Mouse (Mus musculus) hematopoietic stem cell, adult 5-6 weeks (primary cell): ENCODE data around the gene C1qbp. TPM values are rescaled to one million over a fixed set of nuclear protein-coding genes. Genes with fewer than 3 reads are reported as not detected.

Experiments used
- ATAC-seq, 2 experiments: fragments of 125-278 bp in 1 of 2; replicated peaks in 1 of 2; 2 replicates each; pipeline ENCODE4 v1.8.0; 2016 to 2017; ENCODE audit warnings: inconsistent platforms in 2 of 2, mild to moderate bottlenecking in 2 of 2, moderate number of reproducible peaks in 2 of 2, low read depth in 1 of 2, moderate TSS enrichment in 1 of 2; ENCODE audit not compliant: low FRiP score in 2 of 2, poor library complexity in 2 of 2, severe bottlenecking in 2 of 2, insufficient read depth in 1 of 2, low TSS enrichment in 1 of 2
- total RNA-seq: library from RNA; stranded (forward); fragments of 172-1452, 232-1000 nt; gene quantifications from 2 replicates; pipeline ENCODE4 v1.2.3, GENCODE M21; 2017

The C1qbp gene
- total RNA-seq, 1 experiment from 2014 or later, result 82.1 TPM

DNA sequence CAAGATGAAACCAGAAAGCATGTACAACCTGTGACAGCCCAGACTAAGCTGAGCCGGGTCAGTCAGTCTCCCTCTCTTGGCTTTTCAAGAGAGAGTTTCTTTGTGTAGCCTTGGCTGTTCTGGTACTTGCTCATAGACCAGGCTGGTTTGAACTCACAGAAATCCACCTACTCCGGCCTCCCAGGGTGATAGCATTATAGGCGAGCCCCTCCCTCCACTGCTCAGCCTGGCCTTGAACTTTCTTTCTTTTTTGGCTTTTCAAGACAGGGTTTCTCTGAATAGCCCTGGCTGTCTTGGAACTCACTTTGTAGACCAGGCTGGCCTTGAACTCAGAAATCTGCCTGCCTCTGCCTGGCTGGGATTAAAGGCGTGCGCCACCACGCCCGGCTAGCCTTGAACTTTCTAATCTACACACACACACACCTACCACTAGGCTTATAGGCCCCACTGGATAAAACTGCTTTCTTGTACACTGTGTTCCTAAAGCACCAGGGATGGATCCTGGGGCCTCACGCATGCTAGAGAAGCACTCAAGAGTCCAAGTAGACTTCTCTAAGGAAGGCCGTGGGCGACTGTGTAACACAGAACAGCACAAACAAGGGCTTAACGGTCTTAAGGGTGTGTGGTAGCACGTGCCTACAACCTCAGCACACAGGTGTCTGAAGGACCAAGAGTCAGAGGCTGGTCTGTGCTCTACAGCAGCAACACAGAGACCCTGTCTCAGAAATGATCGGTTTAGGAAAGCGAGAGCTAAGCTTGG, 1.9 kb downstream of the C1qbp start:
- no peak for ATAC-seq

DNA sequence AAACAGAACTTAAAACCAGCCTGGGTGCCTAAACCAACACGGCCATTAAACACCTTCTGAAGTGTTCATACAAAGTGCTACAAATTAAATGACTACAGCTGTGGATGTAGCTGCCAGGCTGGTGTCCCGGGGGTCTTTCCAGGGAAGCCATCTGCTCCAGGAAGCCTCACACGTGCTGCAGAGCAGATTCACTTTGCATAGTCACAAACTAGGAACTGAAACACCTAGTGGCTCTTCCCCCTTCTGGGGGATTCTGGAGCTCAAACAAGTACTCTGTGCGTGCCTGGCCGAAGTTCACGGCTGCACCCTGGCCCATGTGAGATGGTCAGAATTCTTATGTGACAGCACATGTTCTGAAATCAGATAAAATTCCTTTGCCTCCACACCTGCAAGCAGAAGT, 2.6 kb downstream of the C1qbp start:
- ATAC-seq, result no peak

DNA sequence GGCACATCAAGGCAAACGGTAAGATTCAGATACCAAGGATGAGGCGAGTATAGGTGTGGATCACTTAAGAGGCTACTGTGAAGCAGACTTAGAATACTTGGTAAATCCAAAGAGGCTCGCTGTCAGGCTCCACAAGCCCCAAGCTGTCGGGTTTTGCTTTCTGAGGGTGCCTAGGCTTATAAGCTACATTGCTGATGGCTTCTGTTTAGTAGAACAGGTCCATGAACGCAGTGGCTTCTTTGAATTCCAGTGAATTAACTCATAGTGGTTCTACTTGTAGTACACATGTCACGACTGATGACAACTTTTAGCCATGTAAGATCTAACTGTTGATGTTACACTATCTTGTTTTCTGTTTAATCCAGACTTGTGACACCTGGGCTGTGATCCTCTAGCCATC, 5.5 kb downstream of the C1qbp start:
- ATAC-seq, result no peak

DNA sequence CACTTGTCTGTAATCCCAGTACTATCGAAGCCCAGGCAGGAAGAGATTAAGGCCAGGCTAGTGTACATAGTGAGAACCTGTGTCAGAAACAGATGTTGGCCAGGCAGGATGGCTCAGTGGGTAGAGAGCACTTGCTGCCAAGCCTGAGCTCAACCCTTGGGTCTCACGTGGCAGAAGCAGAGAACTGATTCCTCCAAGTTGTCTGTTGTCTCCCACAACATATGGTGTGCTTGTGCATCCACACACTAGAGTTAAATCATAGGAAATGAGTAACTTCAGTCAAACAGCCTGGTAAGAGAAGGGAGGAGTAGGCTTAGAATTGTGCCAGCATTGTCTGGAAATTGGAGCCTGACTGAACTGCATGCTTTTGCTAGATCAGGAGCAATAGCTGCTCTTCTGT, 7.6 kb downstream of the C1qbp start:
- no peak for ATAC-seq

DNA sequence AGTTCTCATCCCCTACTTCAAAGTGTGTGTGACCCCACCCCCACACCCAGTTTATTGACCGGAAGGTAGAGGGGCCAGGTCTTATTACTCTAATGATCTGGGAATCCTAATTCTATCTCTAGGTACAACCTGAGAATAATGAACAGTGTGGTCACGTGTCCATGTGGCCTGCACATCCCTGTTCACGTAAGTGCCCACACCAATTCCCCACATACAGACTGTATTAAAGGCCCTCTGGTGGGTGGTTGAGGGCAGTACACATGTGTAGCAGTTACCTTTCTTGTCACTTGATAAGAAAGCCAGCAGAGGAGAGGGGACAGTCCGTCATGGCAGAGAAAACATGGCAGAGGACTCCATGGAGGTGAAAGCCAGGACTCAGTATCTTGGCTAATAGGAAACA, 8.9 kb downstream of the C1qbp start:
- no peak for ATAC-seq

DNA sequence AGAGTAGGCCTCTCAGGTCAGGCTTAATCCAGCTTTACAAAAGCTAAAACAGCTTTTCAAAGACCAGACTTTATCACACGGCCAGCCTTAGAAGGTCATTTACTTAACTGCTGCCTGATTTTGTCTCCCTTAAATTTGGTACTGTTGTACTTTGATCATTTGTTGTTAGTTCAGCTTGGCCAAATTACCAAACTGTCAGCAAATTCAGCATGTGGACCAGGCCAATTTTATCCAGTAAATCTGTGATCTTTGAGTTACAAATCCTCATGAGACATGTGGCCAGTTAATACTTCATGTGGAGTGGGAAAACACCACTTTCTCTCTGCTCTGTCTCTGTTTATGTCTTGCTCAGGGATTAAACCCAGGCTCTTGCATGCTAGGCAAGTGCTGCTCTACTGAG, 10.2 kb downstream of the C1qbp start:
- ATAC-seq, result no peak

DNA sequence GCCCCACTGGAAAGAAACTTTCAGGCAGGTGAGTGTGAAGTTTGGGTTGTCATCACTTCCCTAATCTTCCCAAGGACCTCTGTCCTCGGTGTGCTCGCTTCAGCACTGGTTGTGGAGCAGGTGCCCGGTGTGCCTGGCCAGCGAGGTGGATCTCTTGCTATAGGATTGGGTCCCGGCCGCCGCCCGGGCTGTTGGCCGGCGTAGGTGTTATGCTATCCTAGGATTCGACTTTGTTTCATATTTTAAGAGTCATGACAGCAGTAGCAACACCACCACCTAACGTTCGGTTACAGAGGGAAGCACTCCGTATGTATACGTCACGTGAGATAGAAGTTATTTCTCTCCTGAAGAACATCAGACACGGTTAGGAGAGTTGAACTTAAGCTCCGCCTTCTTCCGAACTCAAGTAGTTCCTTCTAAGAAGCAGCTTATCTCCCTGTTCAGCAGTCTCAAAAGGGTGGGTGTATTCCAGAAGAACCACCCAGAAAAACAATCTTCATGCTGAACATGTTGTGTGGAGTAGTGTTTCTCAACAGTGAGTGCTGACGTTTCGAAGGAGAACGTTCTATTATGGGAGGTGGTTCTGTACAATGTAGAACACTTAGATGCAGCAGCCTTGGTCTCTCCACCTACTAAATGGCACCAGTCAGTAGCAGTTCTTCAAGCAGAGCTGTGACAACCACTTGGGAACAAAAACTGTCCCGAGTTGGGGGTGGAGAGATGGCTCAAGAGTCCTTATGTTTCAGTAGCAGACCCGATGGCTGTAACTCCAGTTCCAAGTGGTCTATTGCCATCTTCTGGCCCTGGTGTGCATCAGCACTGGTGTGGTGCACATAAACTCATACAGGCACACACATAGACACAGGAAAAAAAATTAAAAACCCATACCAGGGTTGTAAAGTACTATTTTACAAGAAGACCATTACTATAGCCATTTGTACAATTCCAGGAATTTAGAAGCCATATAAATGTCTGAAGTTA, 12.0 kb downstream of the C1qbp start:
- ATAC-seq, result peak; percentile 27 to 29

DNA sequence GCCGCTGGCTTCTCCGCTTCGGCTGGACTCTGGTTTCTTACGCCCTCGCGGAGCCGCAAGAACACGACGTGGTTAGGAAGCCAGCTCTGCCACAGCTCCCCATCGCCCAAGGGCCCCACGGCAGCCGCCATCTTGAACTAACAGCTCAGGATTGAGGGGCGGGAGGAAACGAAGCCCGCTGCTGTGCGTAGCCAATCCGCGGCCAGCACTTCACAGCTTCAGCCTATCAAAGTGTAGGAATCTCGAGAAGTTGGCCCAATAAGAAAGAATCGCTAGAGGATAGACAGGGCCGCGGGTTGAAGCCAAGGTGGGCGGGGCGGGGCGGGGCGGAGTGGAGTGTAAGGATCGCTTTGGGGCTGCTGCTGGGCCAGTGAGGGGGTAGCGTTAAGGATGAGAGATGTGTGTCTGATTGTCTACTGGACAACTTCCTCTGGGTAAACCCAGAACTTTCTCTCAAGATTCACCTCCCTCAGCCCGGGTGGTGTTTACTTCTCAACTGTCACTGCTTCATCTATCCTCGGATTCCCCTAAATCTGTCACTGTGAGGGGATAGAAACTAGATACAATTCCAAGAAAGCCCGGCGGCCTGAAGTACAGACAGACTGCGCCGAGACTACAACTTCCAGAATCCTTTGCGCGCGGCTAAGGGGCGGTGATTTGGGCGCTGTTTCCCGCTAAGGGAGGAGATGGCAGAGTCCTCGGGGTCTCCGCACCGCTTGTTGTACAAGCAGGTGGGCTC, 12.8 kb downstream of the C1qbp start, which contains the start of the genes Nup88 and Rpain:
TSS of gene Nup88 (minus strand) at position 153 of the 739 bp plus-strand sequence.
TSS of gene Rpain (plus strand) at position 393 of the 739 bp plus-strand sequence.
- ATAC-seq, result peak; percentile 90 to 91

DNA sequence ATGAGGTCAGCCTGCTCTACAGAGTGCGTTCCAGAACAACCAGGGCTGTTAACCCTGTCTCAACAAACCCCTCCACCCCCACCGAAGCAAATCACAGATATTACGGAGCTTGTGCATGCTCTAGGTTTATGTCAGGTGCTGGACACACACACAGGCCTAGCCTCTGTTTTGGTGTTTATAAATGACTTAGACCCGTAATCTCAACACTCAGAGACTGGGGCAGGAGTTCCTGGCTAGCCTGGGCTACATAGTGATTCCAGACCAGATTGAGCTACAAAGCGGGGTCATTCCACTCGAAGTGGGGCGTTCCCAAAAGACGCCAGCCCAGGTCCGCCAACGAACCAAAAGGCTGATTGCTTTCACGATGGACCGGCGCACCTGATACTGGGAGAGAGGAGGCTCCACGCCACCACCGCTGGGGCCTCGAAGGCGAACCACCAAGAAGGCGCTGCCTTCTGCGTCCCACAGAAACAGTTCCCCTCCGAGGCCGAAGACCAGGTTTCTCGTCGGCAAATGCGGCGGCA, 13.5 kb downstream of the C1qbp start:
- ATAC-seq, result peak; percentile 3 to 26; a peak in 2 of 4 replicates

DNA sequence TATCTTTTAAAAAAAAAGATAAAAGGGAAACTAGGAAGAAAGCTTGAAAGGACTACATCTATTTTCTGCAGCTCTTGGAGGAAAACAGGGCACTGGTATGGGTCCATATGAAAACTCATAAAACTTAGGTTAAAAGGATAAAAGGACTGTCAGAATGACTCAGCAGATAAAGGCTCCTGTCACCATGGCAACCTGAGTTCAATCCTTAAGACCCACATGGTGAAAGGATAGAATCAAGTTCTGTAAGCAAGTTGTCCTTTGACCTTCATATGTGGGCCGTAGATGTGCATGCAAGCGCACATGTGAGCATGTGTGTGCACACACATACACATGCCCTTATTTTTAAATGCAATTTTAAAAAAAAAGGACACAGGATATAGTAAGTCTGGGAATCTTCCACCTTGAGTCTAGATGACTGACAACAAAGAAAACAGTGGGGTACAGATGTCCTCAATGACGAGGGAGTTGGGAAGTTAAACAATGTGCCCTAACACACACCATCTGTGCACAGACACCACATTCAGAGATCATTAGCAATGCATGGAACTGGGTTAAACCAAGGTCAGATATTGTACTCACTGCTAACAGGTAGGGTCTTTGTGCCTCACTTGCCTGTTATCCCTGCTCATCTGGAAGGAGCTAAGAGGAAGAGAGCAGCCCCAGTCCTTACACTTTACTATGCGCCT, 18.5 kb downstream of the C1qbp start:
- ATAC-seq, result no peak

DNA sequence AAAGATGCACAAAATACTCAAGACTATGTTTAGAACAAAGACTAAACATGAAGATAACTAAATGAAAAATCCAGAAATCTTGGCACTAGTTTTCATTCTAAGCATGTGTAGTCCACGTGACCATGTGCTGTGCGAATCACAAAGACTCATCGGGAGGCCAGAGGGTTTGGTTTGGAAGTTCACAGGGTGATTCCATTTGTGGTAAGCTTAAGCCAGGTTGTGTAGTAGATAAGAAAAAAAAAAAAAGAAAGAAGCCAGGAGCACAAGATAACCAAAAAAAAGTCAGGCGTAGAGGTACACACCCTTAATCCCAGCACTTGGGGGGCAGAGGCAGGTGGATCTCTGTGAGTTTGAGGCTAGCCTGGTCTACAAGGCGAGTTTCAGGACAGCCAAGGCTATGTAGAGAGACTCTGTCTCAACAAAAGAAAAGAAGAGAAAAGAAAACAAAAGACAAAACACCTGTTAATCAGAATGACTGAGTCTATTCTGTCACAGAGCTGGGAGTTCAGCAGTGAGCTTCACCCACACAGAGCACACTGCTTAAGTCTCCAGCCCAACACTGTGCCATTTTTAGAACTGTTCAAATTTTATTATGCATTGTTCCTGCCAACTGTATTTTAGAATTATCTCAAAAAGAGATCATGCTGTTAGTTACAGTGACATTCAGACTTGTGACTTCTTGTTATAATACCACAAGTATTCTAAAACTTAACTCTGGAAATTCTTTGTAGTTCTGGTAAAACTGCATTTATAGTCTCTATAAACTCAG, 21.9 kb downstream of the C1qbp start:
- ATAC-seq, result no peak

DNA sequence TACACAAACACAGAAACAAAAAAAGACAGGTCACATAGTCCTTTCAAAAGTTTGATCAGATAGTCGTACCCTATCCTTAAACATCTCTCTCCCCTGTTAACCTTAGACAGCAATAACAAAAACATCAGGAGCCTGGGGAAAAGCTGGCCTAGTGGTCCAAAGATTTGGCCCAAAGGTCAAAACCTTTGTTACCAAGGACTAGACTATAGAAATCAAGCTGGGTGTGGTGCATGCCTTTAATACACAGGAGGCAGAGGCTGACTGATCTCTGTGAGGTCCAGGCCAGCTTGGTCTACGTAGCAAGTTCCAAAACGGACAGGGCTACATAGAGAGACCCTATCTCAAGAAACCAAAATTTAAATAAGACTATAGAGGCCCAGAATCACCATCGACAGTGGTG, 28.1 kb downstream of the C1qbp start:
- no peak for ATAC-seq

DNA sequence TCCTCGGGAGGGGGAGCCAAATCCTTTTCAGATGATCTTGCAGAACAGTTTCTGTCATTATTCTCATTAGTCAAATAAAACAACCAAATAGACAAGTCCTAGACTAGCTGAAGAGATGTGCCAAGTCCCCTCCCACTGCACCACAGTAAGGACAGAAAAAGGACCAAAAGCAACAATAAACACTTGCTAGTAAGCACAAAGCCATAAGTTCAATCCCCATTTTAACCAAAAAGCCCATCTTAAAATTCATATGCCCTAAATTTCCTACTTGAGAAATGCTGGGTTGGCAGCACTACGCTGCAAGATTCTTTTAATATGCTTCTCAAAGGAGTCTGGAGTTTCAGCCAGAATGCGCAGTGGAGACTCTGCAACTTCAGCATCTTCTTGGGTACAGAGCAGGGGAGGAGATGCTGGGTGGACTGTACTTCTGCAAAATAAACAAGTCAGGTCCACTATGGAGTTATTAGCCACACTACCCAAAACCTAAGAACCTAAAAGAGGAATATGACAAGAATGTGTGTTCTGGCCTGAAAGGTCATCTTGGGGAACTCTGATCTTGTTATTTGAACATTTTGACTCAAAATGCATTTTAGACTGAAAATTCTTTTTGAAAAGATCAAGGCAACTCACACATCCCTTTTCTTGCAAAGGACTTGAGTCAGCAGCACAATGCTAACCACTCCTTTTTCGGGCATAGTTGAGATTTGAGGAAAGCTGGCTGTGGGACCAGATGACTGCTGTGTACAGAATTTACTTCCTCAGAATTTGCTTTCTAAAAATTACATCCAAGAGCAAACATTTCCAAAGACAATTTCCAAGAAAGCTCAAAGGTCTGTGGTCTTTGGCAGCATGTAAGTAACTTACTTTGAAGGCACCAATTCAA, 37.6 kb downstream of the C1qbp start:
- no peak for ATAC-seq

DNA sequence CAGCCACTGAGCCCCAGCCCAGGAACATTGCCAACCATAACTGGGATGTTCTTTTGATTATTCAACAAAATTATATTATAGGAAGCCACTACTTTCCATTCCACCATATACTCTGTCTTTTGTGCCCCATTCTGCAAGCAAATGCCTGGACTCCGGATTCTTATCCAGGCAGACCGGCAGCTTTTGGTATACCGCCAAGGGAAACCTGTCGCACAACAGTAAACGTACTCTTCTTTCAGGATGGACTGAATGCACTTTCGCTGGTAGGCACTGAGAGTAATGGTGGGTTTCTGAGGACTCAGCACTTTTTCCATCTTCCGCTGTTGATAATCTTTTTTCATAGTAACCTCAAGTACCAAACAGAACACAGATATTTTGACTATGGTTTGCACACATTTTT, 39.2 kb downstream of the C1qbp start:
- ATAC-seq, result no peak

DNA sequence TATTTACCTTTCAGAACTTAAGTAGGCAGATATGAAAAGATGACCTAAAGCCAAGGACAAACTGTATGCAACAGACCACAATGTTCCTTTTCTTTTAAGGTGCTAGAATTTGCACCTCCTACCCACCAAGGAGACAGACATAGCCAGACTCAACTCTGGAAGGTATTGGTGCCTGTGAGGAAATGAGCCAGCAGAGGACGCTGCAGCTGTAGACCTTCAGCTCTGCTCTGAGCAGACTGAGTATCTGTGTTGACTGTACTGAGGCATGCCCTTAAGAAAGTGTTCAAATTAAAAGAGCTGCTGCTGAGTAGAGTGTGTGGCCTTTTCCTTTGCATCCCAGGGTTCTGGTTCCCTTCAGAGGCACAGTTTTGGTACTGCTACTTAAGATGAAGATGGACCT, 40.2 kb downstream of the C1qbp start:
- no peak for ATAC-seq
